Mouse (Mus musculus): ENCODE data around the gene Galnt14.

GRCm38 (mm10) chr17:73504111-73504510 lies 206.1 kb downstream of the Galnt14 start:
- no peak for TF ChIP-seq CTCF (IDR thresholded peaks at IDR 0.05)
- TF ChIP-seq POLR2A (IDR thresholded peaks at IDR 0.05; ENCODE audit: insufficient read depth, low read depth, low read length): no peak
